Mouse (Mus musculus) retina, postnatal 1 day (tissue): ENCODE measurements around the gene Aamp.

Experiments used
- DNase-seq: peaks from one replicate; pipeline ENCODE4 v3.0.0-alpha.2; 2012

Gene Aamp

GRCm38 (mm10) chr1:74281372-74281771, 3.2 kb downstream of the Aamp start:
- DNase-seq: no peak

GRCm38 (mm10) chr1:74280591-74281325, 3.8 kb downstream of the Aamp start:
- no peak for DNase-seq

GRCm38 (mm10) chr1:74278988-74279387, 5.5 kb downstream of the Aamp start:
- no peak for DNase-seq

GRCm38 (mm10) chr1:74278538-74278937, 6.0 kb downstream of the Aamp start, which contains the start of gene Gpbar1:
Gpbar1 (plus strand) TSS chr1:74278550.
- DNase-seq: no peak

- peak; percentile 30 for DNase-seq
Measured at GRCm38 (mm10) chr1:74277883-74278537, 6.5 kb downstream of the Aamp start.

- DNase-seq: no peak
Measured at GRCm38 (mm10) chr1:74277041-74277440, 7.5 kb downstream of the Aamp start.

GRCm38 (mm10) chr1:74275015-74275414, 9.5 kb downstream of the Aamp start:
- no peak for DNase-seq

- DNase-seq: no peak
Measured at GRCm38 (mm10) chr1:74271659-74272058, 12.9 kb downstream of the Aamp start.

GRCm38 (mm10) chr1:74268750-74269149, 15.8 kb downstream of the Aamp start:
- no peak for DNase-seq

GRCm38 (mm10) chr1:74262510-74262909, 22.0 kb downstream of the Aamp start:
- DNase-seq: no peak

- no peak for DNase-seq
Measured at GRCm38 (mm10) chr1:74256782-74257181, 27.8 kb downstream of the Aamp start.

GRCm38 (mm10) chr1:74255704-74256345, 28.7 kb downstream of the Aamp start:
- DNase-seq: no peak

GRCm38 (mm10) chr1:74250096-74250495, 34.4 kb downstream of the Aamp start:
- no peak for DNase-seq

GRCm38 (mm10) chr1:74249331-74249980, 35.1 kb downstream of the Aamp start:
- DNase-seq: no peak

- no peak for DNase-seq
Measured at GRCm38 (mm10) chr1:74248799-74249198, 35.7 kb downstream of the Aamp start.

- DNase-seq: no peak
Measured at GRCm38 (mm10) chr1:74245525-74245924, 39.0 kb downstream of the Aamp start.

- no peak for DNase-seq
Measured at GRCm38 (mm10) chr1:74240832-74241231, 43.7 kb downstream of the Aamp start.

GRCm38 (mm10) chr1:74240311-74240710, 44.2 kb downstream of the Aamp start:
- no peak for DNase-seq

GRCm38 (mm10) chr1:74239618-74240017, 44.9 kb downstream of the Aamp start:
- no peak for DNase-seq

GRCm38 (mm10) chr1:74239162-74239561, 45.4 kb downstream of the Aamp start:
- no peak for DNase-seq

- DNase-seq: no peak
Measured at GRCm38 (mm10) chr1:74238136-74238535, 46.4 kb downstream of the Aamp start.

- DNase-seq: no peak
Measured at GRCm38 (mm10) chr1:74237671-74238070, 46.9 kb downstream of the Aamp start.

GRCm38 (mm10) chr1:74236590-74237317, 47.8 kb downstream of the Aamp start:
- no peak for DNase-seq
